Mouse (Mus musculus) MEL (cell line): ENCODE measurements at regions not wholly inside any gene's neighbourhood (a gene's known extent, or its start where the extent isn't known, plus 50 kb on each side); places are given as distances from the start of the nearest gene placed in this dataset.

ENCODE experiments used
- DNase-seq: peaks from one replicate; pipeline ENCODE4 v3.0.0; 2011; ENCODE audit warnings: low read depth, low spot score
- H3K27ac ChIP-seq: 2 replicates; pipeline ENCODE4 v1.5.1; 2012; ENCODE audit warnings: low read depth, mild to moderate bottlenecking, control low read depth, low read length, moderate library complexity; ENCODE audit not compliant: control insufficient read depth
- H3K27me3 ChIP-seq, 2 experiments: fragments of 150-350 bp in 1 of 2; sonication (generic) in 1 of 2; 2 replicates each; pipeline ENCODE4 v1.6.1; 2012; ENCODE audit warnings: low read length in 2 of 2, mild to moderate bottlenecking in 2 of 2, improper control_type of control experiment in 1 of 2, moderate library complexity in 1 of 2; ENCODE audit not compliant: insufficient read depth in 2 of 2, control insufficient read depth in 1 of 2
- H3K36me3 ChIP-seq, 2 experiments: 2 replicates each; pipeline ENCODE4 v1.6.1; 2012 to 2014; ENCODE audit warnings: low read length in 2 of 2, improper control_type of control experiment in 1 of 2, inconsistent platforms in 1 of 2, mild to moderate bottlenecking in 1 of 2; ENCODE audit not compliant: insufficient read depth in 2 of 2, control insufficient read depth in 1 of 2
- H3K4me1 ChIP-seq, 2 experiments: fragments of 150-350 bp in 1 of 2; sonication (generic) in 1 of 2; 2 replicates each; pipeline ENCODE4 v1.6.1; 2012; ENCODE audit warnings: low read length in 2 of 2, improper control_type of control experiment in 1 of 2, mild to moderate bottlenecking in 1 of 2; ENCODE audit not compliant: insufficient read depth in 2 of 2, control insufficient read depth in 1 of 2
- H3K4me3 ChIP-seq, 2 experiments: fragments of 150-350 bp in 1 of 2; sonication (generic) in 1 of 2; 2 replicates each; pipeline ENCODE4 v1.5.1; 2012; ENCODE audit warnings: low read depth in 2 of 2, low read length in 2 of 2, mild to moderate bottlenecking in 2 of 2, moderate library complexity in 2 of 2, control low read depth in 1 of 2, improper control_type of control experiment in 1 of 2; ENCODE audit not compliant: control insufficient read depth in 1 of 2, insufficient read depth in 1 of 2
- H3K79me2 ChIP-seq: 2 replicates; pipeline ENCODE4 v1.6.1; 2012; ENCODE audit warnings: mild to moderate bottlenecking, low read length, moderate library complexity; ENCODE audit not compliant: control insufficient read depth, poor library complexity, insufficient read depth
- H3K9ac ChIP-seq: 2 replicates; pipeline ENCODE4 v1.6.1; 2012; ENCODE audit warnings: low read depth, mild to moderate bottlenecking, control low read depth, low read length, moderate library complexity; ENCODE audit not compliant: control insufficient read depth, poor library complexity, severe bottlenecking
- H3K9me3 ChIP-seq: fragments of 150-350 bp; sonication (generic); replicated peaks from 2 replicates; pipeline ENCODE4 v1.6.1; 2012; ENCODE audit warnings: mild to moderate bottlenecking, low read length, improper control_type of control experiment, moderate library complexity; ENCODE audit not compliant: insufficient read depth
- BHLHE40 ChIP-seq: IDR thresholded peaks from 2 replicates; pipeline ENCODE4 v1.6.1; 2012; ENCODE audit warnings: low read depth, mild to moderate bottlenecking, inconsistent platforms, low read length, improper control_type of control experiment, borderline replicate concordance
- CHD1 ChIP-seq: IDR thresholded peaks from 2 replicates; pipeline ENCODE4 v1.6.1; 2012; ENCODE audit warnings: low read depth, mild to moderate bottlenecking, inconsistent platforms, low read length, improper control_type of control experiment
- CHD2 ChIP-seq: IDR thresholded peaks from 2 replicates; pipeline ENCODE4 v1.6.1; 2011; ENCODE audit warnings: low read length, improper control_type of control experiment
- CTCF ChIP-seq, 3 experiments: IDR thresholded peaks in 2 of 3; conservative IDR thresholded peaks in 1 of 3; 2 replicates each; pipeline ENCODE4 v1.5.1; 2011 to 2012; ENCODE audit warnings: low read length in 3 of 3, low read depth in 2 of 3, mild to moderate bottlenecking in 2 of 3, improper control_type of control experiment in 1 of 3, inconsistent platforms in 1 of 3, mixed read lengths in 1 of 3, moderate library complexity in 1 of 3; ENCODE audit not compliant: control insufficient read depth in 1 of 3, insufficient read depth in 1 of 3, poor library complexity in 1 of 3, severe bottlenecking in 1 of 3
- ETS1 ChIP-seq: IDR thresholded peaks from 2 replicates; pipeline ENCODE4 v1.6.1; 2012; ENCODE audit warnings: low read depth, mild to moderate bottlenecking, inconsistent platforms, low read length, improper control_type of control experiment, moderate library complexity
- GATA1 ChIP-seq: IDR thresholded peaks from 2 replicates; pipeline ENCODE4 v1.6.1; 2011; ENCODE audit warnings: low read depth, low read length, improper control_type of control experiment
- HCFC1 ChIP-seq: IDR thresholded peaks from 2 replicates; pipeline ENCODE4 v1.6.1; 2012; ENCODE audit warnings: low read depth, mild to moderate bottlenecking, inconsistent platforms, low read length, improper control_type of control experiment, moderate library complexity
- JUND ChIP-seq: IDR thresholded peaks from 2 replicates; pipeline ENCODE4 v1.6.1; 2011; ENCODE audit warnings: low read depth, mild to moderate bottlenecking, improper control_type of control experiment, low read length
- KAT2A ChIP-seq: conservative IDR thresholded peaks from 2 replicates; pipeline ENCODE4 v1.6.1; 2012; ENCODE audit warnings: low read depth, low read length, improper control_type of control experiment, inconsistent platforms
- MEF2A ChIP-seq: IDR thresholded peaks from 2 replicates; pipeline ENCODE4 v1.6.1; 2014; ENCODE audit warnings: low read depth, mild to moderate bottlenecking, inconsistent platforms, low read length, improper control_type of control experiment; ENCODE audit not compliant: poor library complexity, insufficient replicate concordance, severe bottlenecking; ENCODE audit errors: extremely low read depth
- MYB ChIP-seq: IDR thresholded peaks from 2 replicates; pipeline ENCODE4 v1.6.1; 2011; ENCODE audit warnings: mild to moderate bottlenecking, low read depth, low read length, improper control_type of control experiment
- POLR2A ChIP-seq, 2 experiments: IDR thresholded peaks; 2 replicates each; pipeline ENCODE4 v1.6.1; 2011 to 2012; ENCODE audit warnings: low read length in 2 of 2, mild to moderate bottlenecking in 2 of 2, control low read depth in 1 of 2, improper control_type of control experiment in 1 of 2, low read depth in 1 of 2, moderate library complexity in 1 of 2; ENCODE audit not compliant: control insufficient read depth in 1 of 2, insufficient read depth in 1 of 2, poor library complexity in 1 of 2
- RAD21 ChIP-seq: IDR thresholded peaks from 2 replicates; pipeline ENCODE4 v1.6.1; 2011; ENCODE audit warnings: mild to moderate bottlenecking, low read depth, low read length, improper control_type of control experiment
- TBP ChIP-seq: IDR thresholded peaks from 2 replicates; pipeline ENCODE4 v1.8.0; 2011; ENCODE audit warnings: low read depth, low read length, improper control_type of control experiment
- UBTF ChIP-seq: IDR thresholded peaks from 2 replicates; pipeline ENCODE4 v1.6.1; 2012; ENCODE audit warnings: low read depth, mild to moderate bottlenecking, inconsistent platforms, low read length, improper control_type of control experiment, moderate library complexity, borderline replicate concordance; ENCODE audit not compliant: insufficient read depth
- USF1 ChIP-seq: IDR thresholded peaks from 2 replicates; pipeline ENCODE4 v1.6.1; 2014; ENCODE audit warnings: low read depth, mild to moderate bottlenecking, inconsistent platforms, low read length, improper control_type of control experiment, moderate library complexity
- ZC3H11A ChIP-seq: IDR thresholded peaks from 2 replicates; pipeline ENCODE4 v1.6.1; 2012; ENCODE audit warnings: low read depth, mild to moderate bottlenecking, inconsistent platforms, low read length, improper control_type of control experiment
- ZKSCAN1 ChIP-seq: IDR thresholded peaks from 2 replicates; pipeline ENCODE4 v1.6.1; 2012; ENCODE audit warnings: low read depth, mild to moderate bottlenecking, inconsistent platforms, low read length, improper control_type of control experiment, moderate library complexity
- ZMIZ1 ChIP-seq: IDR thresholded peaks from 2 replicates; pipeline ENCODE4 v1.6.1; 2012; ENCODE audit warnings: low read depth, mild to moderate bottlenecking, inconsistent platforms, low read length, improper control_type of control experiment, moderate library complexity
- ZNF384 ChIP-seq: IDR thresholded peaks from 2 replicates; pipeline ENCODE4 v1.6.1; 2012; ENCODE audit warnings: low read depth, mild to moderate bottlenecking, inconsistent platforms, low read length, improper control_type of control experiment

- H3K9me3 ChIP-seq: no peaks in the 10 kb centered on the region
- no peak overlapping the region for H3K4me3 ChIP-seq
- no peak for DNase-seq
- H3K27ac ChIP-seq: no peak overlapping the region
- no peaks in the 10 kb centered on the region for H3K36me3 ChIP-seq
- TF ChIP-seq POLR2A (IDR thresholded peaks at IDR 0.05; ENCODE audit: control insufficient read depth in 1 of 2, insufficient read depth in 1 of 2, low read depth in 1 of 2, low read length in 2 of 2, poor library complexity in 1 of 2) (no peak), KAT2A (no peak), HCFC1 (no peak), CHD1 (no peak), CTCF (IDR thresholded peaks at IDR 0.05 in 2 of 3, conservative IDR thresholded peaks at IDR 0.05 in 1 of 3; ENCODE audit: control insufficient read depth in 1 of 3, insufficient read depth in 1 of 3, low read depth in 2 of 3, low read length in 3 of 3, poor library complexity in 1 of 3, severe bottlenecking in 1 of 3) (no peak), ZNF384 (no peak), MYB (no peak), RAD21 (no peak), USF1 (no peak), BHLHE40 (no peak)
- no peaks in the 10 kb centered on the region for H3K27me3 ChIP-seq
- H3K79me2 ChIP-seq: no peaks in the 10 kb centered on the region
- H3K9ac ChIP-seq: no peak overlapping the region
- no peaks in the 10 kb centered on the region for H3K4me1 ChIP-seq
Observed at GRCm38 (mm10) chr12:109398951-109399350, 53.7 kb upstream of the Dlk1 start.

GRCm38 (mm10) chr12:109399591-109399990, 53.0 kb upstream of the Dlk1 start:
- H3K79me2 ChIP-seq: no peaks in the 10 kb centered on the region
- no peak for DNase-seq
- H3K9me3 ChIP-seq: no peaks in the 10 kb centered on the region
- H3K9ac ChIP-seq: no peak overlapping the region
- H3K27ac ChIP-seq: no peak overlapping the region
- H3K4me1 ChIP-seq: no peaks in the 10 kb centered on the region
- no peaks in the 10 kb centered on the region for H3K36me3 ChIP-seq
- no peaks in the 10 kb centered on the region for H3K27me3 ChIP-seq
- TF ChIP-seq CHD2 (no peak), ETS1 (no peak), POLR2A (IDR thresholded peaks at IDR 0.05; ENCODE audit: control insufficient read depth in 1 of 2, insufficient read depth in 1 of 2, low read depth in 1 of 2, low read length in 2 of 2, poor library complexity in 1 of 2) (no peak), UBTF (no peak), RAD21 (no peak), HCFC1 (no peak), JUND (no peak), CHD1 (no peak), MYB (no peak), MEF2A (no peak), ZC3H11A (no peak), ZMIZ1 (no peak), ZKSCAN1 (no peak), TBP (no peak), GATA1 (no peak)
- no peak overlapping the region for H3K4me3 ChIP-seq
